Mouse (Mus musculus): ENCODE measurements around the gene Sigirr. TPM values are rescaled to one million over a fixed set of nuclear protein-coding genes. Genes with fewer than 3 reads are reported as not detected.

Sigirr gene
- polyA plus RNA-seq (2017; shearing (Covaris generic)): 261 TPM

GRCm38 (mm10) chr7:141099911-141100691 is at the start of gene Sigirr:
Gene Sigirr, minus strand, starts transcription at chr7:141100572.

GRCm38 (mm10) chr7:141122245-141122644 is 21.9 kb upstream of the Sigirr start, which contains the start of gene Ptdss2:
Gene Ptdss2, plus strand, starts transcription at chr7:141122382.

GRCm38 (mm10) chr7:141117636-141118035 is 17.3 kb upstream of the Sigirr start, which contains the start of gene Ano9:
Gene Ano9, minus strand, starts transcription at chr7:141117806.

GRCm38 (mm10) chr7:141077841-141078240 is 22.5 kb downstream of the Sigirr start, which contains the start of gene Pkp3:
Gene Pkp3, plus strand, starts transcription at chr7:141078218.

GRCm38 (mm10) chr7:141060426-141061242 is 39.7 kb downstream of the Sigirr start, which contains the start of gene B4galnt4:
Gene B4galnt4, plus strand, starts transcription at chr7:141061104.

Other genes with a start within 250 kb of the Sigirr start
- not detected for gene Gm45785, start 244.2 kb downstream of the Sigirr start, polyA plus RNA-seq (2017; shearing (Covaris generic))
- gene Ric8a, start 243.6 kb downstream of the Sigirr start, polyA plus RNA-seq (2017; shearing (Covaris generic)): 165 TPM
- gene Bet1l, start 243.0 kb downstream of the Sigirr start, polyA plus RNA-seq (2017; shearing (Covaris generic)): 56.9 TPM
- 242 TPM for gene Psmd13, start 218.6 kb downstream of the Sigirr start, polyA plus RNA-seq (2017; shearing (Covaris generic))
- gene Sirt3, start 218.3 kb downstream of the Sigirr start, polyA plus RNA-seq (2017; shearing (Covaris generic)): 13.3 TPM
- not detected for gene Cox8b, start 200.1 kb downstream of the Sigirr start, polyA plus RNA-seq (2017; shearing (Covaris generic))
- not detected for gene Nlrp6, start 179.7 kb downstream of the Sigirr start, polyA plus RNA-seq (2017; shearing (Covaris generic))
- 45.4 TPM for gene Pgghg, start 159.2 kb downstream of the Sigirr start, polyA plus RNA-seq (2017; shearing (Covaris generic))
- gene Ifitm5, start 150.3 kb downstream of the Sigirr start, polyA plus RNA-seq (2017; shearing (Covaris generic)): 1.0 TPM
- not detected for gene Gm45717, start 144.6 kb downstream of the Sigirr start, polyA plus RNA-seq (2017; shearing (Covaris generic))
- gene Ifitm2, start 144.6 kb downstream of the Sigirr start, polyA plus RNA-seq (2017; shearing (Covaris generic)): 35.4 TPM
- gene Ifitm1, start 133.4 kb downstream of the Sigirr start, polyA plus RNA-seq (2017; shearing (Covaris generic)): 0.77 TPM
- gene Ifitm3, start 89.8 kb downstream of the Sigirr start, polyA plus RNA-seq (2017; shearing (Covaris generic)): 6.3 TPM
- gene Ifitm6, start 82.6 kb downstream of the Sigirr start, polyA plus RNA-seq (2017; shearing (Covaris generic)): not detected
- not detected for gene Gm17387, start 71.4 kb downstream of the Sigirr start, polyA plus RNA-seq (2017; shearing (Covaris generic))
- 21.9 TPM for gene B4galnt4, start 39.5 kb downstream of the Sigirr start, polyA plus RNA-seq (2017; shearing (Covaris generic))
- gene Pkp3, start 22.4 kb downstream of the Sigirr start, polyA plus RNA-seq (2017; shearing (Covaris generic)): 422 TPM
- gene Ano9, start 17.2 kb upstream of the Sigirr start, polyA plus RNA-seq (2017; shearing (Covaris generic)): 0.24 TPM
- 19.3 TPM for gene Ptdss2, start 21.8 kb upstream of the Sigirr start, polyA plus RNA-seq (2017; shearing (Covaris generic))
- gene Rnh1, start 72.3 kb upstream of the Sigirr start, polyA plus RNA-seq (2017; shearing (Covaris generic)): 165 TPM
- gene Hras, start 93.4 kb upstream of the Sigirr start, polyA plus RNA-seq (2017; shearing (Covaris generic)): 3.5 TPM
- gene Lrrc56, start 93.6 kb upstream of the Sigirr start, polyA plus RNA-seq (2017; shearing (Covaris generic)): 3.5 TPM
- gene Lmntd2, start 113.5 kb upstream of the Sigirr start, polyA plus RNA-seq (2017; shearing (Covaris generic)): 15.4 TPM
- 24.4 TPM for gene Rassf7, start 115.3 kb upstream of the Sigirr start, polyA plus RNA-seq (2017; shearing (Covaris generic))
- gene Phrf1, start 128.2 kb upstream of the Sigirr start, polyA plus RNA-seq (2017; shearing (Covaris generic)): 133 TPM
- 111 TPM for gene Irf7, start 165.9 kb upstream of the Sigirr start, polyA plus RNA-seq (2017; shearing (Covaris generic))
- not detected for gene Cdhr5, start 176.2 kb upstream of the Sigirr start, polyA plus RNA-seq (2017; shearing (Covaris generic))
- gene Sct, start 178.6 kb upstream of the Sigirr start, polyA plus RNA-seq (2017; shearing (Covaris generic)): not detected
- not detected for gene Drd4, start 191.4 kb upstream of the Sigirr start, polyA plus RNA-seq (2017; shearing (Covaris generic))
- gene Deaf1, start 227.1 kb upstream of the Sigirr start, polyA plus RNA-seq (2017; shearing (Covaris generic)): 15.6 TPM
- 41.9 TPM for gene Tmem80, start 227.2 kb upstream of the Sigirr start, polyA plus RNA-seq (2017; shearing (Covaris generic))
- not detected for gene Eps8l2, start 238.3 kb upstream of the Sigirr start, polyA plus RNA-seq (2017; shearing (Covaris generic))